Mouse (Mus musculus): ENCODE data around the gene Mup5.

- no peak for TF ChIP-seq GATA1 (IDR thresholded peaks at IDR 0.05; ENCODE audit: borderline replicate concordance, low read length)
- no peak for TF ChIP-seq FLI1 (IDR thresholded peaks at IDR 0.05; ENCODE audit: low read length)
Measured at GRCm38 (mm10) chr4:61844758-61845455, 9.9 kb upstream of the Mup5 start.

Data from megakaryocyte, embryonic 14.5 days (primary cell).